Mouse (Mus musculus) MEL (cell line): ENCODE measurements around the gene Tmprss7. TPM values are rescaled to one million over a fixed set of nuclear protein-coding genes. Genes with fewer than 3 reads are reported as not detected.
A peak's percentile ranks its signal among the peaks of the same experiment; 100 is the strongest.

Source experiments
- DNase-seq: peaks from one replicate; pipeline ENCODE4 v3.0.0; 2011; ENCODE audit warnings: low read depth, low spot score
- H3K27ac ChIP-seq: 2 replicates; pipeline ENCODE4 v1.5.1; 2012; ENCODE audit warnings: low read depth, mild to moderate bottlenecking, control low read depth, low read length, moderate library complexity; ENCODE audit not compliant: control insufficient read depth
- H3K27me3 ChIP-seq, 2 experiments: fragments of 150-350 bp in 1 of 2; sonication (generic) in 1 of 2; 2 replicates each; pipeline ENCODE4 v1.6.1; 2012; ENCODE audit warnings: low read length in 2 of 2, mild to moderate bottlenecking in 2 of 2, improper control_type of control experiment in 1 of 2, moderate library complexity in 1 of 2; ENCODE audit not compliant: insufficient read depth in 2 of 2, control insufficient read depth in 1 of 2
- H3K36me3 ChIP-seq, 2 experiments: 2 replicates each; pipeline ENCODE4 v1.6.1; 2012 to 2014; ENCODE audit warnings: low read length in 2 of 2, improper control_type of control experiment in 1 of 2, inconsistent platforms in 1 of 2, mild to moderate bottlenecking in 1 of 2; ENCODE audit not compliant: insufficient read depth in 2 of 2, control insufficient read depth in 1 of 2
- H3K4me1 ChIP-seq, 2 experiments: fragments of 150-350 bp in 1 of 2; sonication (generic) in 1 of 2; 2 replicates each; pipeline ENCODE4 v1.6.1; 2012; ENCODE audit warnings: low read length in 2 of 2, improper control_type of control experiment in 1 of 2, mild to moderate bottlenecking in 1 of 2; ENCODE audit not compliant: insufficient read depth in 2 of 2, control insufficient read depth in 1 of 2
- H3K4me3 ChIP-seq, 2 experiments: fragments of 150-350 bp in 1 of 2; sonication (generic) in 1 of 2; 2 replicates each; pipeline ENCODE4 v1.5.1; 2012; ENCODE audit warnings: low read depth in 2 of 2, low read length in 2 of 2, mild to moderate bottlenecking in 2 of 2, moderate library complexity in 2 of 2, control low read depth in 1 of 2, improper control_type of control experiment in 1 of 2; ENCODE audit not compliant: control insufficient read depth in 1 of 2, insufficient read depth in 1 of 2
- H3K79me2 ChIP-seq: 2 replicates; pipeline ENCODE4 v1.6.1; 2012; ENCODE audit warnings: mild to moderate bottlenecking, low read length, moderate library complexity; ENCODE audit not compliant: control insufficient read depth, poor library complexity, insufficient read depth
- H3K9ac ChIP-seq: 2 replicates; pipeline ENCODE4 v1.6.1; 2012; ENCODE audit warnings: low read depth, mild to moderate bottlenecking, control low read depth, low read length, moderate library complexity; ENCODE audit not compliant: control insufficient read depth, poor library complexity, severe bottlenecking
- H3K9me3 ChIP-seq: fragments of 150-350 bp; sonication (generic); replicated peaks from 2 replicates; pipeline ENCODE4 v1.6.1; 2012; ENCODE audit warnings: mild to moderate bottlenecking, low read length, improper control_type of control experiment, moderate library complexity; ENCODE audit not compliant: insufficient read depth
- BHLHE40 ChIP-seq: IDR thresholded peaks from 2 replicates; pipeline ENCODE4 v1.6.1; 2012; ENCODE audit warnings: low read depth, mild to moderate bottlenecking, inconsistent platforms, low read length, improper control_type of control experiment, borderline replicate concordance
- CTCF ChIP-seq, 3 experiments: IDR thresholded peaks in 2 of 3; conservative IDR thresholded peaks in 1 of 3; 2 replicates each; pipeline ENCODE4 v1.5.1; 2011 to 2012; ENCODE audit warnings: low read length in 3 of 3, low read depth in 2 of 3, mild to moderate bottlenecking in 2 of 3, improper control_type of control experiment in 1 of 3, inconsistent platforms in 1 of 3, mixed read lengths in 1 of 3, moderate library complexity in 1 of 3; ENCODE audit not compliant: control insufficient read depth in 1 of 3, insufficient read depth in 1 of 3, poor library complexity in 1 of 3, severe bottlenecking in 1 of 3
- E2F4 ChIP-seq: IDR thresholded peaks from 2 replicates; pipeline ENCODE4 v1.6.1; 2011; ENCODE audit warnings: low read depth, low read length, improper control_type of control experiment, borderline replicate concordance
- EP300 ChIP-seq, 2 experiments: IDR thresholded peaks; 2 replicates each; pipeline ENCODE4 v1.6.1; 2011; ENCODE audit warnings: improper control_type of control experiment in 2 of 2, low read length in 2 of 2, low read depth in 1 of 2, mild to moderate bottlenecking in 1 of 2
- GABPA ChIP-seq: IDR thresholded peaks from 2 replicates; pipeline ENCODE4 v1.6.1; 2012; ENCODE audit warnings: low read depth, mild to moderate bottlenecking, inconsistent platforms, low read length, improper control_type of control experiment, moderate library complexity
- GATA1 ChIP-seq: IDR thresholded peaks from 2 replicates; pipeline ENCODE4 v1.6.1; 2011; ENCODE audit warnings: low read depth, low read length, improper control_type of control experiment
- MAFK ChIP-seq: IDR thresholded peaks from 2 replicates; pipeline ENCODE4 v1.6.1; 2011; ENCODE audit warnings: low read depth, mild to moderate bottlenecking, low read length, improper control_type of control experiment, borderline replicate concordance
- MEF2A ChIP-seq: IDR thresholded peaks from 2 replicates; pipeline ENCODE4 v1.6.1; 2014; ENCODE audit warnings: low read depth, mild to moderate bottlenecking, inconsistent platforms, low read length, improper control_type of control experiment; ENCODE audit not compliant: poor library complexity, insufficient replicate concordance, severe bottlenecking; ENCODE audit errors: extremely low read depth
- MXI1 ChIP-seq: IDR thresholded peaks from 2 replicates; pipeline ENCODE4 v1.6.1; 2011; ENCODE audit warnings: mild to moderate bottlenecking, low read depth, low read length, improper control_type of control experiment
- MYC ChIP-seq: IDR thresholded peaks from 2 replicates; pipeline ENCODE4 v1.6.1; 2011; ENCODE audit warnings: low read depth, mild to moderate bottlenecking, low read length, improper control_type of control experiment, moderate library complexity
- NELFE ChIP-seq: IDR thresholded peaks from 2 replicates; pipeline ENCODE4 v1.6.1; 2011; ENCODE audit warnings: low read depth, low read length, improper control_type of control experiment
- NRF1 ChIP-seq: IDR thresholded peaks from 2 replicates; pipeline ENCODE4 v1.6.1; 2014; ENCODE audit warnings: low read depth, mild to moderate bottlenecking, inconsistent platforms, low read length, improper control_type of control experiment, moderate library complexity; ENCODE audit not compliant: poor library complexity, insufficient read depth, severe bottlenecking
- POLR2A ChIP-seq, 2 experiments: IDR thresholded peaks; 2 replicates each; pipeline ENCODE4 v1.6.1; 2011 to 2012; ENCODE audit warnings: low read length in 2 of 2, mild to moderate bottlenecking in 2 of 2, control low read depth in 1 of 2, improper control_type of control experiment in 1 of 2, low read depth in 1 of 2, moderate library complexity in 1 of 2; ENCODE audit not compliant: control insufficient read depth in 1 of 2, insufficient read depth in 1 of 2, poor library complexity in 1 of 2
- POLR2AphosphoS5 ChIP-seq: IDR thresholded peaks from 2 replicates; pipeline ENCODE4 v1.6.1; 2012; ENCODE audit warnings: low read depth, borderline replicate concordance, mild to moderate bottlenecking, inconsistent platforms, low read length, moderate library complexity, mixed read lengths
- RAD21 ChIP-seq: IDR thresholded peaks from 2 replicates; pipeline ENCODE4 v1.6.1; 2011; ENCODE audit warnings: mild to moderate bottlenecking, low read depth, low read length, improper control_type of control experiment
- RCOR1 ChIP-seq: IDR thresholded peaks from 2 replicates; pipeline ENCODE4 v1.6.1; 2012; ENCODE audit warnings: low read depth, mild to moderate bottlenecking, inconsistent platforms, low read length, improper control_type of control experiment
- SIN3A ChIP-seq: IDR thresholded peaks from 2 replicates; pipeline ENCODE4 v1.6.1; 2012; ENCODE audit warnings: low read length, improper control_type of control experiment, inconsistent platforms
- SMC3 ChIP-seq: IDR thresholded peaks from 2 replicates; pipeline ENCODE4 v1.6.1; 2011; ENCODE audit warnings: low read depth, low read length, improper control_type of control experiment
- TAL1 ChIP-seq: IDR thresholded peaks from 2 replicates; pipeline ENCODE4 v1.6.1; 2012; ENCODE audit warnings: mild to moderate bottlenecking, inconsistent platforms, low read length, moderate library complexity, mixed read lengths
- TCF12 ChIP-seq: IDR thresholded peaks from 2 replicates; pipeline ENCODE4 v1.6.1; 2014; ENCODE audit warnings: low read depth, mild to moderate bottlenecking, inconsistent platforms, low read length, improper control_type of control experiment, moderate library complexity
- USF1 ChIP-seq: IDR thresholded peaks from 2 replicates; pipeline ENCODE4 v1.6.1; 2014; ENCODE audit warnings: low read depth, mild to moderate bottlenecking, inconsistent platforms, low read length, improper control_type of control experiment, moderate library complexity
- ZNF384 ChIP-seq: IDR thresholded peaks from 2 replicates; pipeline ENCODE4 v1.6.1; 2012; ENCODE audit warnings: low read depth, mild to moderate bottlenecking, inconsistent platforms, low read length, improper control_type of control experiment
- polyA plus RNA-seq, 2 experiments: library from polyadenylated mRNA; stranded (reverse) in 1 of 2; unstranded in 1 of 2; fragments of >175 nt in 1 of 2; fragments of >200 nt in 1 of 2; gene quantifications; 2 replicates each; pipeline versions ENCODE4 v1.2.1 to v1.2.4; 2012; ENCODE audit warnings: low replicate concordance in 2 of 2, low read depth in 1 of 2; ENCODE audit not compliant: insufficient read length in 2 of 2, insufficient read depth in 1 of 2, missing spikeins in 1 of 2
- total RNA-seq: library from RNA; depleted of rRNA; stranded (reverse); fragments of 300-350 nt; gene quantifications from 2 replicates; pipeline ENCODE4 v1.2.3, GENCODE M21; 2012

The Tmprss7 gene
- total and polyA plus RNA-seq, 3 experiments, result 0.04 TPM; not detected in 1

DNA sequence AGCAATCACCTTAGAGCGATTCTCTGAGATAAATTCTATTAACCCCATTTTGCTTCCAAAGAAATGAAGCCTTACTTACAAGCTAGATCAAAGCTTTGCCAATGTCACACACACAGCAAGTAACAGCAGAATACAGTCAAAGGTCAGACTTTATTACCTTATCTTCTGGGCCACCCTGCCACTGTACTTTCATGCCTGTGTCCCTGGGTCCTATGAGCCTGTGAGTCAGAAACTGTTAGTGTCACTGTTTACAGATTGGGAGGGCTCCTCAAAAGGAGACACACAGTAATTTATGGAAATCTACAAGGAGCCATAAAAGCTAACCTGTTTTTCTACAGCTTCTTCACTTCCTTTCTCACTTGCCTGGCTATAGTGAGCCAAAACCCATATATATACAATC lies 35.2 kb downstream of the Tmprss7 start:
- Histone ChIP-seq H3K4me3 (no peak overlapping the region), H3K79me2 (no peaks in the 10 kb centered on the region), H3K9me3 (no peaks in the 10 kb centered on the region), H3K36me3 (peaks cover 0 to 14% of the 10 kb centered on the region in 2 experiments; a peak in 2 of 4 replicates), H3K27ac (no peak overlapping the region), H3K27me3 (no peaks in the 10 kb centered on the region), H3K9ac (no peak overlapping the region), H3K4me1 (peaks cover 7 to 10% of the 10 kb centered on the region in 2 experiments)
- no peak for DNase-seq
- TF ChIP-seq GABPA (no peak), RCOR1 (no peak), TCF12 (no peak), E2F4 (no peak), POLR2A (IDR thresholded peaks at IDR 0.05; ENCODE audit: control insufficient read depth in 1 of 2, insufficient read depth in 1 of 2, low read depth in 1 of 2, low read length in 2 of 2, poor library complexity in 1 of 2) (no peak), TAL1 (no peak), MXI1 (no peak)

DNA sequence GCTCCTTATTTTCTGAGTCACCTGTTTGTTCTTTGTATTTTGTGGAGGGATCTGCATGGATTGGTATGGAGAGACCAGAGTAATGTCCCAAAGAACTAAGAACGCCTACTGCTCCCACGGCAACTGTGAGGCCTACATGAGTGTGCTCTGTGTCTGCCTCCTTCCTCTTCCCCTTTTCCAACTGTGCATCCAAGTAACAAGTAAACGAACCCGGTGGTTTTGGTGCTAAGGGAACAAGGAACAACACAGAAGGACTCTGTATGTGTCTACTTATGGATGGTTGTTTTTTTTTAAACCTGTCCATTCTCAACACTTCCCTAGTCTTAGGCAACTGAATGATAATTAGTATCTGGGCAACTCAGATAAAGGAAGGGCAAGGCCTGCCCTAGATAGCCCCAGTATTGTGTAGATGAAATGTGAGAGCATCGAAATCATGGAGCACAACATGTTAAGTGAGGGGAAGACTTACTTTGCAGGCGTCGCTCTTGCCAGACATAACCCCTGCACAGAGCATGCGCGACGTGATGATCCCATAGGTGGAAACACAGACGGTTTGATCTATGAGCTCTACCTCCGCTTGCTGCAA lies 35.8 kb downstream of the Tmprss7 start:
- DNase-seq, result peak; percentile 35
- TF ChIP-seq MXI1 (no peak), NRF1 (no peak), MEF2A (no peak), SMC3 (no peak), SIN3A (no peak), CTCF (IDR thresholded peaks at IDR 0.05 in 2 of 3, conservative IDR thresholded peaks at IDR 0.05 in 1 of 3; ENCODE audit: control insufficient read depth in 1 of 3, insufficient read depth in 1 of 3, low read depth in 2 of 3, low read length in 3 of 3, poor library complexity in 1 of 3, severe bottlenecking in 1 of 3) (no peak), EP300 (IDR thresholded peaks at IDR 0.05; ENCODE audit: low read depth in 1 of 2, low read length in 2 of 2) (peak; percentile 35 to 63; a peak in 3 of 4 replicates), TAL1 (no peak), BHLHE40 (no peak), GATA1 (peak; percentile 45; the same call in 1 of the 2 replicates), TCF12 (peak; percentile 40; the same call in 1 of the 2 replicates), USF1 (no peak), POLR2AphosphoS5 (no peak), NELFE (no peak), RAD21 (no peak), MYC (no peak), MAFK (no peak), ZNF384 (0 out of 2 replicates have a peak, but pooled peaks have one; percentile 17), E2F4 (no peak)
- TF ChIP-seq, all 39 proteins: peak for 4
- peaks cover 0 to 12% of the 10 kb centered on the region in 2 experiments; a peak in 2 of 4 replicates for H3K36me3 ChIP-seq
- no peaks in the 10 kb centered on the region for H3K27me3 ChIP-seq
- no peaks in the 10 kb centered on the region for H3K9me3 ChIP-seq
- no peak overlapping the region for H3K4me3 ChIP-seq
- H3K27ac ChIP-seq, result no peak overlapping the region
- no peak overlapping the region for H3K9ac ChIP-seq
- peaks cover 7 to 10% of the 10 kb centered on the region in 2 experiments for H3K4me1 ChIP-seq
- H3K79me2 ChIP-seq, result no peaks in the 10 kb centered on the region
